Mouse (Mus musculus) cortical plate, adult 2 months (tissue): ENCODE measurements around the gene Tmem214. TPM values are rescaled to one million over a fixed set of nuclear protein-coding genes. Genes with fewer than 3 reads are reported as not detected.
A peak's percentile ranks its signal among the peaks of the same experiment; 100 is the strongest.

Experiments
- H3K27ac ChIP-seq: fragments of 200-500 bp; 2 replicates; pipeline ENCODE4 v1.5.1; 2012; ENCODE audit warnings: low read length, control low read depth, inconsistent platforms; ENCODE audit not compliant: insufficient read depth
- H3K4me1 ChIP-seq: fragments of 200-500 bp; 2 replicates; pipeline ENCODE4 v1.6.1; 2011; ENCODE audit warnings: low read length; ENCODE audit not compliant: control insufficient read depth, insufficient read depth
- H3K4me3 ChIP-seq: fragments of 200-500 bp; 2 replicates; pipeline ENCODE4 v1.5.1; 2011; ENCODE audit warnings: mild to moderate bottlenecking, low read length, control low read depth; ENCODE audit not compliant: insufficient read depth
- CTCF ChIP-seq: fragments of 200-500 bp; IDR thresholded peaks from 2 replicates; pipeline ENCODE4 v1.5.1; 2011; ENCODE audit warnings: mild to moderate bottlenecking, control low read depth, low read length; ENCODE audit not compliant: insufficient read depth; ENCODE audit errors: extremely low read depth
- POLR2A ChIP-seq: fragments of 200-500 bp; IDR thresholded peaks from 2 replicates; pipeline ENCODE4 v1.6.1; 2011; ENCODE audit warnings: mild to moderate bottlenecking, low read length, control low read depth; ENCODE audit not compliant: insufficient read depth; ENCODE audit errors: extremely low read depth
- polyA plus RNA-seq: library from polyadenylated mRNA; depleted of rRNA; stranded (reverse); fragments of >200 nt; gene quantifications from 2 replicates; pipeline ENCODE4 v1.2.3, GENCODE M21; 2012

Gene Tmem214
- polyA plus RNA-seq, 1 experiment, result 75.1 TPM

DNA sequence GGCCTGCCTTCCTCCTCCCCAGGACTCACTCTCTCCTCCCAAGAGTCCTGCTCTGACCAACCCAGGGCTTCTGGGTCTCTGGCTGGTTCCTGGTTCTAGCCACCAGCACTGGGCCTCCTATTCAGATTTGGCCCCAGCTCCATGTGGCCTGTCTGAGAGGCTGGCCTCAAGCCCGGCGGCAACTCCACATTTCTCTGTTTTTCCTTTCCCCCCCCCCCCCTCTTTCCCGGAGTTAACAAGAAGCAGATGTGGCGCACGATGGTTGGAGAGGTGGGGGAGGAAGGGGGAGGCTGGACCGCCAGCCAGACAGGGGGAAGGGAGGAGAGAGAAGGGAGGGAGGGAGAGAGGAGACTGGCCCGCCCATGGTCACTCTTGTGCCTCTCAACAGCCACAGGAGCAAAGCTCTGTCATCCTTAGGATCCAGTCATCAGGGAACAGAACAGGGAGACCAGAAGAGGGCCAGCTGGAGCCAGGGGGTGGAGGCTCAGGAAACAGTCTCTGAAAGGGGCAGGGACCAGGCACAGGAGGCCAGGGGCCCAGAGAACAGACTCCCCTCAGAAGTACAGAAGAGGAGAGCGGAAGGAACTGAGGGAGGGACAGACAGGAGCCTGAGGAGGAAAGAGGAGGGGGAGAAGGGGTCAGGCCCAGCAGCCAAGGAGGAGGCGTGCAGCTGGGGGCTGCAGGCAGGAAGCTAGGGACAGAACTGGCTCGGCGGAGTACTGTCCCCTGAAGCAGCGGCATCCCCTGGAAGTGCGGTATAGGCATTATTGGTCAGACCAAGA lies 45.4 kb downstream of the Tmem214 start, which contains the start of gene Emilin1:
Gene Emilin1, plus strand, starts transcription at position 343 of the 782 bp plus-strand sequence.
- no peaks in the 10 kb centered on the region for H3K4me1 ChIP-seq
- no peak within 1 kb of the TSS for H3K27ac ChIP-seq
- H3K4me3 ChIP-seq, result peak within 1 kb of the TSS; percentile 5; the same call in 1 of the 2 replicates
- TF ChIP-seq CTCF (no peak), POLR2A (no peak)

DNA sequence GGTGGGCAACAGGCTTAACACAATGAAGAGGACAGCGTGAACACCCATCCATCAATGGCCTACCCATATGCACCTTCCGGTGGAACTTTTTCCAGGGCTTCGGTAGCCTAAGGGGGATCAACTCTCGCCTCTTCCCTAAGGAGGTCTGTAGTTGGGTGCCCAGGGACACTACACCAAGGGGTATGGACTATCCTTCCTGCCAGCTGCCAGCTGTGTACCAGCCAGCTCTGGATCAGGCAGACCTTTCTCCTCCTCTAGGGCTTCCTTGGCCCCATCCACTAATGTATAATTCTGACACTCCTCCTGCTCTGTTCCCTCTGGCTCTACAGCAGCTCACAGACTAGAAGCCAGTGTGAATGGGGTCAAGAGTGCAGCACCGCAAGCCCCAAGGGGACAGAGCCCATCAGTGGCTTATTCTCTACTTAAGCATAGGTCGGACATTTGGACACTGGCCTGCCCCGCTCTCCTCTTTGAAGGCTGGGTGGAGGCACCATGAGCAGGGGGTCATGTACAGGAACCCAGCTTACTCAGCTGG lies 46.4 kb downstream of the Tmem214 start:
- H3K4me1 ChIP-seq, result no peaks in the 10 kb centered on the region
- H3K4me3 ChIP-seq, result no peak overlapping the region
- H3K27ac ChIP-seq, result no peak overlapping the region
- no peak for TF ChIP-seq CTCF
- TF ChIP-seq POLR2A, result no peak

DNA sequence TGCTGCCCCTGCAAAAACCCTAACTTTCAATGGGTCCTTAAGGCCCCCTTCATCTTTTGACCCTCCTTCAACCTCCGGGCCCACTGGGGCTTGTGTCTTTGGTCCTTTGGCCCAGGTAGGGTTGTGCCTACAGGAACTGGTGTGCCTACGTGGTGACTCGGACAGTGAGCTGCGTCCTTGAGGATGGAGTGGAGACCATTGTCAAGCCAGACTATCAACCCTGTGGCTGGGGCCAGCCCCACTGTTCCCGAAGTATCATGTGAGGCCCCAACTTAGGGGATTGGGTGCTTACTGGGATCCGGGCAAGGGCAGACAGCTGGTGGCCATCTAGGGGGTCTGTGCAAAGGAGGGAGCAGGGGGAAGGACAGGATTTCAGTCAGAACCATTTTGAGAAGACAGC lies 47.0 kb downstream of the Tmem214 start:
- H3K27ac ChIP-seq, result no peak overlapping the region
- no peak for TF ChIP-seq CTCF
- no peak for TF ChIP-seq POLR2A
- H3K4me1 ChIP-seq, result no peaks in the 10 kb centered on the region

DNA sequence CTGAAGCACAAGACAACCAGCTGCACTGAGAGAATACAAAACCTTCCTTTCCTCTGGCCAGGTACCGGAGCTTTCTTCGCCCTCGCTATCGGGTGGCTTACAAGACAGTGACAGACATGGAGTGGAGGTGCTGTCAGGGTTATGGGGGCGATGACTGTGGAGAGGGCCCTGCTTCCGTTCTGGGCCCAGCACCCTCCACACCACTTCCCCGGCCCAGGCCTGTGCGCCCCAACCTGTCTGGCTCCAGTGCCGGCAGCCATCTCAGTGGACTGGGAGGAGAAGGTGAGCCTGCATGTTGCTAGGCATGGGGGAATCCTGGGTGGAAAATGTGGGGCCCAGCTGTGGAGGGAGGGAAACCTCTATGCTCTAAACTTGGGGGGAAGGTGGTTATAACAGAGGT lies 47.6 kb downstream of the Tmem214 start:
- Histone ChIP-seq H3K4me1 (no peaks in the 10 kb centered on the region), H3K4me3 (no peak overlapping the region), H3K27ac (no peak overlapping the region)
- TF ChIP-seq POLR2A, result no peak
- TF ChIP-seq CTCF, result no peak

More for the DNA sequence above, 47.0 kb downstream of the Tmem214 start:
- no peak overlapping the region for H3K4me3 ChIP-seq

DNA sequence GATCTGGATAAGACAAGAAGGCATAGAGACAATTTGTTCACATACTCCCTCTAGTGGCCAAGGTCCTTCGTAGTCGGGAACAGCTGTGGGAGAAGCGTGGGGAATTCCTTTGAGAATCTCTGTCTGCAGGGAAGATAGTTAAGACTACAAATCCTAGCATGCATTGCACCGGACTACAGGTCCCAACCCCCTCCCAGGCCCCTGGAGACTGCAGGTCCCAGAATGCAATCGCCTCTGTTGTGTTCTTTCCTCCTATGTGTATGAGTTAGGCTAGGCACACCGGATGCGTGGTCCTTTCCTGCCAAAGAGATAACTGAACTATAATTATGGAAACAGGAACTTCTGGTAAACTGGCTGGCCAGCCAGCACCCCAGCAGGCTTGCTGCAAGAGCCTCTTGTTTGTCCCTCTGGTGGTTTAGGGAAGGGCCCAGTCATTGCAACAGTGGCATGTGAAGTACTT lies 48.2 kb downstream of the Tmem214 start:
- Histone ChIP-seq H3K4me1 (no peaks in the 10 kb centered on the region), H3K4me3 (no peak overlapping the region), H3K27ac (peak overlapping the region; percentile 18; the same call in 1 of the 2 replicates)
- peak; percentile 82 for TF ChIP-seq CTCF
- TF ChIP-seq POLR2A, result peak; percentile 56; the same call in 1 of the 2 replicates

DNA sequence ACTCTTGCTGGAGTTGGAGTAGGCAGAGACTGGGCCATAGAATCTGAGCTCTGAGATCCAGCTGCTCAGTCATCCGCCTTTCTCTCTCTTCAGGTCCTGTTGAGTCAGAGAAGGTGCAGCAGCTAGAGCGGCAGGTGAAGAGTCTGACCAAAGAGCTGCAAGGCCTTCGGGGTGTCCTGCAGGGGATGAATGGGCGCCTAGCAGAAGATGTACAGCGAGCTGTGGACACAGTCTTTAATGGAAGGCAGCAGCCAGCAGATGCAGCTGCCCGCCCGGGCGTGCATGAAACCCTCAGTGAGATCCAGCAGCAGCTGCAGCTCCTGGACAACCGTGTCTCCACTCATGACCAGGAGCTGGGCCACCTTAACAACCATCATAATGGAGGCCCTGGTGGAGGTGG lies 49.0 kb downstream of the Tmem214 start:
- Histone ChIP-seq H3K27ac (peak overlapping the region; percentile 18; the same call in 1 of the 2 replicates), H3K4me1 (no peaks in the 10 kb centered on the region), H3K4me3 (no peak overlapping the region)
- no peak for TF ChIP-seq POLR2A
- no peak for TF ChIP-seq CTCF

DNA sequence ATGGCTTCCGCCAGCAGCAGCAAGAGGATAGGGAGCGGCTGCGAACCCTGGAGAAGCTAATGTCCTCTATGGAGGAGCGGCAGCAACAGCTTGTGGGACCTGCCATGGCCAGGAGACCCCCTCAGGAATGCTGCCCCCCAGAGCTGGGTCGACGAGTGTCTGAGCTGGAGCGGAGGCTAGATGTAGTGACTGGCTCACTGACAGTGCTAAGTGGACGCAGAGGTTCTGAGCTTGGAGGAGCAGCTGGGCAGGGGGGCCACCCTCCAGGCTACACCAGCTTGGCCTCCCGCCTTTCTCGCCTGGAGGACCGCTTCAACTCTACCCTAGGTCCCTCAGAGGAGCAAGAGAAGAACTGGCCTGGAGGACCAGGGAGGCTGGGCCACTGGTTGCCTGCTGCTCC lies 49.5 kb downstream of the Tmem214 start:
- TF ChIP-seq CTCF (no peak), POLR2A (no peak)
- Histone ChIP-seq H3K4me1 (no peaks in the 10 kb centered on the region), H3K27ac (no peak overlapping the region), H3K4me3 (no peak overlapping the region)

DNA sequence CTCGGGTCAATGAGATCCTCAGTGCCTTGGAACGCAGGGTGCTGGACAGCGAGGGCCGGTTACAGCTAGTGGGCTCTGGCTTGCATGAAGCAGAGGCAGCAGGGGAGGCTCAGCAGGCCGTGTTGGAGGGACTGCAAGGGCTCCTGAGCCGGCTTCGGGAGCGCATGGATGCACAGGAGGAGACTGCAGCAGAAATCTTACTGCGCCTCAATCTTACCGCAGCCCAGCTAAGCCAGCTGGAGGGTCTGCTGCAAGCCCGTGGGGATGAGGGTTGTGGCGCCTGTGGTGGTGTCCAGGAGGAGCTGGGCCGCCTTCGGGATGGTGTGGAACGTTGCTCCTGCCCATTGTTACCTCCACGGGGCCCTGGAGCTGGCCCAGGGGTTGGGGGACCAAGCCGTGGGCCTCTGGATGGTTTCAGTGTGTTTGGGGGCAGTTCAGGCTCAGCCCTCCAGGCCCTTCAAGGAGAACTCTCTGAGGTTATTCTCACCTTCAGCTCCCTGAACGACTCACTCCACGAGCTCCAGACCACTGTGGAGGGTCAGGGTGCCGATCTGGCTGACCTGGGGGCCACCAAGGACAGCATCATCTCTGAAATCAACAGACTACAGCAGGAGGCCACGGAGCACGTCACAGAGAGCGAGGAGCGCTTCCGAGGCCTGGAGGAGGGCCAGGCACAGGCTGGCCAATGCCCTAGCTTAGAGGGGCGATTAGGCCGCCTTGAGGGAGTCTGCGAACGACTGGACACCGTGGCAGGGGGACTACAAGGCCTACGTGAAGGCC lies 50.3 kb downstream of the Tmem214 start:
- no peak overlapping the region for H3K4me3 ChIP-seq
- TF ChIP-seq POLR2A (no peak), CTCF (no peak)
- no peaks in the 10 kb centered on the region for H3K4me1 ChIP-seq
- H3K27ac ChIP-seq, result no peak overlapping the region

DNA sequence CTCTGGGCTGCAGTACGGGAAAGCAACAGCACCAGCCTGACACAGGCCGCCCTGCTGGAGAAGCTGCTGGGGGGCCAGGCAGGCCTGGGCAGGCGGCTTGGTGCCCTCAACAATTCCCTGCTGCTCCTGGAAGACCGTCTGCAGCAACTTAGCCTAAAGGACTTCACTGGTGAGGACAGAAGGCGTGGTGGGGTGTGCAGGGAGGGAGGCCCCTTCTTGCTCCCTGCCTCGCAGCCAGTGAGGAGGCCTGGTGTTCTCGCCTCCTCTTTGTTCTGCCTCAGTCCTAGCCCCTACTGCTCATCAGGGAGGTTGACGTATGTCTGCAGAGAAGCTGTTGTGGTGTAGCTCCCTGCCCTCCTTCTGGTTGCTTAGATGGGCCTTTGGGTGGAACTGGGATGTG lies 50.9 kb downstream of the Tmem214 start:
- no peak for TF ChIP-seq POLR2A
- TF ChIP-seq CTCF, result no peak
- Histone ChIP-seq H3K4me3 (no peak overlapping the region), H3K4me1 (no peaks in the 10 kb centered on the region), H3K27ac (no peak overlapping the region)
